Mouse (Mus musculus) limb, embryonic 12.5 days (tissue): ENCODE measurements at regions not wholly inside any gene's neighbourhood (a gene's known extent, or its start where the extent isn't known, plus 50 kb on each side); places are given as distances from the start of the nearest gene placed in this dataset.

Experiments used
- ATAC-seq: fragments of 200-750 bp; cut with Nextera tagmentation; 2 replicates; pipeline ENCODE4 v1.8.0; 2017; ENCODE audit warnings: low read depth, moderate TSS enrichment; ENCODE audit not compliant: insufficient number of reproducible peaks, insufficient read depth, low FRiP score, low TSS enrichment
- H3K27ac ChIP-seq: fragments of 300-500 bp; sonication (generic); 2 replicates; pipeline ENCODE4 v1.5.1; 2016; ENCODE audit warnings: mild to moderate bottlenecking, moderate library complexity
- H3K27me3 ChIP-seq: fragments of 300-500 bp; sonication (generic); 2 replicates; pipeline ENCODE4 v1.6.1; 2016; ENCODE audit warnings: mild to moderate bottlenecking, moderate library complexity
- H3K36me3 ChIP-seq: fragments of 300-500 bp; sonication (generic); 2 replicates; pipeline ENCODE4 v1.6.1; 2016; ENCODE audit warnings: mild to moderate bottlenecking, moderate library complexity
- H3K4me1 ChIP-seq: fragments of 300-500 bp; sonication (generic); replicated peaks from 2 replicates; pipeline ENCODE4 v1.6.1; 2016
- H3K4me2 ChIP-seq: fragments of 300-500 bp; sonication (generic); 2 replicates; pipeline ENCODE4 v1.6.1; 2016; ENCODE audit warnings: mild to moderate bottlenecking, moderate library complexity
- H3K4me3 ChIP-seq: fragments of 300-500 bp; sonication (generic); replicated peaks from 2 replicates; pipeline ENCODE4 v1.5.1; 2016; ENCODE audit warnings: mild to moderate bottlenecking
- H3K9ac ChIP-seq: fragments of 300-500 bp; sonication (generic); replicated peaks from 2 replicates; pipeline ENCODE4 v1.6.1; 2016; ENCODE audit warnings: mild to moderate bottlenecking, moderate library complexity
- H3K9me3 ChIP-seq: fragments of 300-500 bp; sonication (generic); 2 replicates; pipeline ENCODE4 v1.6.1; 2016; ENCODE audit warnings: mild to moderate bottlenecking, moderate library complexity
- WGBS: fragments of 180-500 bp; shearing (Covaris S2); methylation state at CpG from one replicate; pipeline ENCODE4 v1.1.7; 2016; 5-methylcytosine and 5-hydroxymethylcytosine counted together

GRCm38 (mm10) chr1:52305679-52306632, 72.9 kb upstream of the Gls start:
- WGBS, result 61% methylated on average over 18 of the region's 18 CpGs

GRCm38 (mm10) chr1:52302557-52302956, 69.5 kb upstream of the Gls start:
- H3K27ac ChIP-seq, result no peak overlapping the region
- no peak for ATAC-seq
- no peaks in the 10 kb centered on the region for H3K9me3 ChIP-seq

More at GRCm38 (mm10) chr1:52305679-52306632, 72.9 kb upstream of the Gls start:
- Histone ChIP-seq H3K9ac (no peak overlapping the region), H3K9me3 (no peaks in the 10 kb centered on the region), H3K4me3 (no peak overlapping the region), H3K27me3 (0 out of 2 replicates have a peak, but pooled peaks cover 8% of the 10 kb centered on the region), H3K36me3 (no peaks in the 10 kb centered on the region), H3K27ac (peak overlapping the region; percentile 37), H3K4me1 (peaks cover 16% of the 10 kb centered on the region), H3K4me2 (no peak overlapping the region)
- ATAC-seq, result no peak

DNA sequence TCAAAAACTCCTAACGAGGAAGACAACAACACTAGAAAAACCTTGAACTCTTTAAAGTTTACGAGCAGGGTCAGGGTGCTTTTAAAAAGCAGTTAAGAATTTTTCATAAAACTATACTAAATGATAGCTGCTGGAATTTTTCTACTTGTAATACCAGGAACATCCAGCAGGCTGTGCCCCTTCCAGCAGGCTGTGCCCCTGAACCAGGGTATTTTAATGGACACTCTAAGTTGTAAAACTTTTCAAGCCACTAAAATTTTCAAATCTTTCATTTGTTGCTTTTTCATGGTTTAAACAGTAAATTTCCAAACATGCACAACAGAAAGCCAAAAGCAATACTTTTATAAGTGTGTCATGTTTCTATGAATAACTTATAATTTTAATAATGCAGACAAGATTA, 68.2 kb upstream of the Gls start:
- no peak for ATAC-seq
- WGBS, result 47% methylated on average over 2 of the region's 2 CpGs
- H3K4me2 ChIP-seq, result no peak overlapping the region
- H3K4me1 ChIP-seq, result peaks cover 2% of the 10 kb centered on the region; the same call in 1 of the 2 replicates
- H3K27ac ChIP-seq, result no peak overlapping the region
- 0 out of 2 replicates have a peak, but pooled peaks cover 5% of the 10 kb centered on the region for H3K27me3 ChIP-seq
- no peak overlapping the region for H3K9ac ChIP-seq
- no peaks in the 10 kb centered on the region for H3K9me3 ChIP-seq
- no peaks in the 10 kb centered on the region for H3K36me3 ChIP-seq
- no peak overlapping the region for H3K4me3 ChIP-seq

More at GRCm38 (mm10) chr1:52302557-52302956, 69.5 kb upstream of the Gls start:
- 7% methylated on average over 6 of the region's 6 CpGs for WGBS
- Histone ChIP-seq H3K9ac (no peak overlapping the region), H3K4me1 (peaks cover 12% of the 10 kb centered on the region), H3K27me3 (0 out of 2 replicates have a peak, but pooled peaks cover 5% of the 10 kb centered on the region), H3K4me2 (no peak overlapping the region), H3K4me3 (no peak overlapping the region), H3K36me3 (no peaks in the 10 kb centered on the region)

GRCm38 (mm10) chr1:52299559-52299958, 66.5 kb upstream of the Gls start:
- Histone ChIP-seq H3K4me2 (no peak overlapping the region), H3K9ac (no peak overlapping the region), H3K4me1 (no peaks in the 10 kb centered on the region), H3K9me3 (no peaks in the 10 kb centered on the region), H3K4me3 (no peak overlapping the region), H3K27me3 (0 out of 2 replicates have a peak, but pooled peaks cover 5% of the 10 kb centered on the region), H3K27ac (no peak overlapping the region), H3K36me3 (no peaks in the 10 kb centered on the region)
- WGBS, result 72% methylated on average over 7 of the region's 7 CpGs
- ATAC-seq, result no peak

- 80% methylated on average over 5 of the region's 5 CpGs for WGBS
- no peaks in the 10 kb centered on the region for H3K9me3 ChIP-seq
- peaks cover 7% of the 10 kb centered on the region for H3K4me1 ChIP-seq
- no peak overlapping the region for H3K4me2 ChIP-seq
- H3K9ac ChIP-seq, result no peak overlapping the region
- no peak overlapping the region for H3K27ac ChIP-seq
- H3K4me3 ChIP-seq, result no peak overlapping the region
- no peaks in the 10 kb centered on the region for H3K36me3 ChIP-seq
- 0 out of 2 replicates have a peak, but pooled peaks cover 5% of the 10 kb centered on the region for H3K27me3 ChIP-seq
- no peak for ATAC-seq
Measured at GRCm38 (mm10) chr1:52298336-52298735, 65.3 kb upstream of the Gls start.

GRCm38 (mm10) chr1:52296178-52296577, 63.1 kb upstream of the Gls start:
- H3K4me1 ChIP-seq, result peaks cover 9% of the 10 kb centered on the region
- H3K4me2 ChIP-seq, result no peak overlapping the region
- 0 out of 2 replicates have a peak, but pooled peaks cover 5% of the 10 kb centered on the region for H3K27me3 ChIP-seq
- H3K9ac ChIP-seq, result no peak overlapping the region
- no peaks in the 10 kb centered on the region for H3K9me3 ChIP-seq
- H3K27ac ChIP-seq, result no peak overlapping the region
- H3K36me3 ChIP-seq, result no peaks in the 10 kb centered on the region
- 48% methylated on average over 2 of the region's 2 CpGs for WGBS
- no peak overlapping the region for H3K4me3 ChIP-seq
- no peak for ATAC-seq

DNA sequence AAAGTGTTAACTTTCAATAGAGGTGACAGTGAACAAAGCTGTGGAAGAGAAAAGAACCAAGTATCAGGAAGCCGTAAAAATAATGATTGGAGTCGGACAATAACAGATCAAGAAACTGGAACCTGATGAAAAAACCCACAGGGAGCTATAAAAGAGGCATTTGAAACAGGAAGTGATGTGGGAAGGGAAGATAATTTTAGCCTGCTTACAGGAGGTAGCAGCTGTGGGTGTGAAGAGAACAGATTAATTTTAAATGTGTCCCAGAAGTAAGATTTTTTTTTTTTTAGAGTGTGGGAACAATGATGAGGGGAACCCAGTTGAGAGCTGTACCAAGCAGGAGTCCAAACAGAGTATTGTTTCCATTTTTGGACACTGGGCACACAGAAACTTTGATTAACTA, 61.5 kb upstream of the Gls start:
- H3K9me3 ChIP-seq, result no peaks in the 10 kb centered on the region
- 44% methylated on average over 2 of the region's 2 CpGs for WGBS
- no peak for ATAC-seq
- H3K9ac ChIP-seq, result no peak overlapping the region
- no peak overlapping the region for H3K27ac ChIP-seq
- peaks cover 9% of the 10 kb centered on the region for H3K4me1 ChIP-seq
- no peaks in the 10 kb centered on the region for H3K36me3 ChIP-seq
- H3K4me2 ChIP-seq, result no peak overlapping the region
- no peak overlapping the region for H3K4me3 ChIP-seq
- 0 out of 2 replicates have a peak, but pooled peaks cover 5% of the 10 kb centered on the region for H3K27me3 ChIP-seq

DNA sequence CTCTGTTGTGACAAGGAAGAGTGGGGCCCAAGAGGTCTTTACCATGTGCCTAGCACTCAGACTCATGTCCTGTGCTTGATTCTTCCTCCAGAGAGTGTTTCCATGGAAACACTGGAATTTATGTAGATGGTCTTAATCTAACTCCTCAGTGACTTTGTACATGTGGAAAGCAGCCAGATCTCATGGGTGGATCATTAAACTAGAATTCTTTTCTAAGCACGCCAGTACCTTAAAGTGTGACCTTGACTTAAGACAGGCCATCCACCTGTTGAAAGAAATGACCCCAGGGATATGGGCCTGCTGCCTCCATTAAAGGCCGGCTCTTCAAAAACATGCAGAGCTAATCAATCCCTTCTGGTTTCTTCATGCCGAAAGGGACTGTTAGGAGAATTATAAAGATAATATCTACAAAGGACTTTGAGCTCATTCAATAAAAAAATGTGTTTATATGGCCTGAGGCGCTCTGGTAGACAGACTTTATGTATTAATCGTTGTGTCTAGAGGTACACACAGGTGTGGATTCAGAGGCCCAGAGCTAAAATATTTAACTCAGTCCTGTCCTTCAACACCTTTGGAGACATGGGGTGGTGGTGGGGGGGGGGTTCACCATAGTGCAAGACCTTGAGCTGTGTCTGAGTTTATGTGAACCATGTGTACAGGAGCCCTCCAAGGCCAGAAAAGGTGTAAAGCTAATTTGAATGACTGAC, 60.5 kb upstream of the Gls start:
- Histone ChIP-seq H3K27ac (no peak overlapping the region), H3K4me2 (no peak overlapping the region), H3K4me1 (peaks cover 9% of the 10 kb centered on the region), H3K9ac (no peak overlapping the region), H3K4me3 (no peak overlapping the region), H3K27me3 (0 out of 2 replicates have a peak, but pooled peaks cover under 1% of the 10 kb centered on the region), H3K36me3 (no peaks in the 10 kb centered on the region), H3K9me3 (no peaks in the 10 kb centered on the region)
- peak; percentile 78 for ATAC-seq
- 17% methylated on average over 5 of the region's 5 CpGs for WGBS
